Mouse (Mus musculus) ES-Bruce4 (cell line): ENCODE results near the gene Mettl24.

Source experiments
- EP300 ChIP-seq: IDR thresholded peaks from 2 replicates; pipeline ENCODE4 v1.6.1; 2011; ENCODE audit warnings: low read depth, low read length; ENCODE audit not compliant: insufficient read depth
- POLR2A ChIP-seq: IDR thresholded peaks from one replicate; pipeline ENCODE4 v1.8.1; 2011; ENCODE audit warnings: low read length; ENCODE audit not compliant: insufficient read depth

DNA sequence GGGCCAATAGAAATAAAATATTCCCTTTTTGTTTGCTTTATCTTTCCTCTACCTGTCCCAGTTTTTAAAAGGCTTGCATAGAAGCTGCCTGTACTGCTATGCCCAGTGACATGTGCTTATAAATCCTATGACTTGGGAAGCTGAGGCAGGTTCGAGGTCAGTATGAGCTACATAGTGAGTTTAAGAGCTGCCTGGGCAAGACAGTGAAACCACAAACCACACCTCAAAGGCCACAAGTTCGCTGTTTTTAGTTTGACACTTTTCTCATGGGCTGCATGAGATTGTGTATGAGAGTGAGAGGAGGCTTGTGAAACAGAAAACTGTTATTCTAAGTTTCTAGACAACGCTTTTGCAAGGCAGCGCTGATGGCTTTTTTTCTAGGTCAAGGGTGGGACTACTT, 42.4 kb downstream of the Mettl24 start:
- TF ChIP-seq POLR2A (no peak), EP300 (no peak)
